Mouse (Mus musculus): ENCODE results near the gene Zbed6. TPM values are rescaled to one million over a fixed set of nuclear protein-coding genes. Genes with fewer than 3 reads are reported as not detected.
"Not testable (repeated sequence)": the region's sequence is repeated elsewhere in the genome, so short reads cannot be mapped to it uniquely, and the experiment has no call there.

The Zbed6 gene
- polyA plus RNA-seq (2015; fragmentation: Nextera tagmentation; extraction: Ambion mirVana) = not detected in 2 replicates

DNA sequence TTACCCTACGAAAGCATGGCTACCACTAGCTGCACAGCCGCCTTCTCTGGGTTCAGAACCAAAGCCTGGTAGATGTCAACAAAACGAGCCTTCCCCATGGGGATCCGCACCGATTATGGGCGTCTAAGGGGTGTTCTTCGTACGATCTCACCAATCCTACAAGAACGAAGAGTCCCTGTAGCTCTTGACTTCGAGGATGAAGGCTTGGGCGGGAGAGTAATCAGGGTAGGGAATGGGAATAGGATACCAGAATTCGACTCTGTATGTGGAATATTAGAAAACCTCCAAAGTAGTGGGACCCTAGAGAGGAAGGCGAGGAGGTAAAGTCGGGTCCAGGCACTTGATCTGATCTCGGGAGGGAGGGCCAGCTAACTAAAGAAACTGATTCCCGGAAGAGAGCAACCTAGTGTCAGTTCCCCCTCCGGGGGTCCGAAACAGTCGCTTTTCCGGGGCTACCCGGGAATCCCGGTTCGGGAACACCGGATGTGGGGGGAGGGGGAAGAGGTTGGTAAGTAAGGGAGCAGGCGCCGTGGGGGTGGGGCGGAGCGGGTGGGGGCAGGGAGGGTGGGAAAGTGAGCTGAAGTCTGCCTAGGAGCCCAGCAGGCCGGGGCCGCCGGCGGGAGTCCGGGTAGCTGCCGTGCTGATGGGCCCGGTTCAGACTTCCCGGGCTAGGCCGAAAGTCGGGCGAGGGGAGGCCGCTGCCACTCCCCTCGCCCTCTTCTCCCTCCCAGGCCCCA lies at the start of gene Zbed6:
Gene Zbed6, minus strand, starts transcription at position 420 of the 737 bp plus-strand sequence.
- H3K27me3 ChIP-seq (replicated peaks; ENCODE audit: insufficient read depth, low read length) = no peaks in the 10 kb centered on the region
- peak; percentile 80 for ATAC-seq
- WGBS = under 1% methylated on average over 37 of the region's 41 CpGs

DNA sequence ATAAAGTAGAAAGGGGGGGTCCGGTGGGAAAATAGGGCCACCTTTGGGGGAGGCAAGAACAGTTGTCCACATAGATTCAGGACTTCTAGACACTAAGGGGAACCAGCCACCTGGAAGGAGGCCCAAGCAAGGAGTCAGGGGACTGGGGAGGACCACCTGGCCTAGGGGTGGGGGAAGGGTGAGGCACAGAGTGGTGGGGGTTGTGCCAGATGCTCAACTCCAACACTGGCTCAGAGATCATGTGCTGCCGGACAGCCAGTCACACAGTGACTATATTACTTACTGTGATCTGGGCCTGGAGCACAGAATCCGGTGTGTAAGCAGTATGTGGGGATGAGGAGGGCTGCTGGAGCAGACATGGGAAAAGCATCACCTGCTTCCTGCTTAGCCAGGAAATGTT lies 48.6 kb upstream of the Zbed6 start:
- H3K4me3 ChIP-seq (ENCODE audit: low read depth, low read length) = no peak overlapping the region
- H3K4me2 ChIP-seq (replicated peaks; ENCODE audit: low read depth, low read length) = no peak overlapping the region
- DNase-seq (ENCODE audit: low spot score) (no peak), ATAC-seq (no peak)
- no peaks in the 10 kb centered on the region for H3K9me3 ChIP-seq (ENCODE audit: low read length)
- no peaks in the 10 kb centered on the region for H3K36me3 ChIP-seq (ENCODE audit: insufficient read depth, low read length)
- no peak overlapping the region for H3K27ac ChIP-seq (ENCODE audit: low read length)
- TF ChIP-seq EP300 (IDR thresholded peaks at IDR 0.05) = no peak
- TF ChIP-seq CTCF (IDR thresholded peaks at IDR 0.05) = no peak
- no peaks in the 10 kb centered on the region for H3K4me1 ChIP-seq (ENCODE audit: insufficient read depth, low read depth, low read length)
- no peaks in the 10 kb centered on the region for H3K27me3 ChIP-seq (replicated peaks; ENCODE audit: insufficient read depth, low read length)
- 74% methylated on average over 3 of the region's 3 CpGs for WGBS
- H3K9ac ChIP-seq (replicated peaks; ENCODE audit: low read depth) = no peak overlapping the region

More for the DNA sequence above, at the start of gene Zbed6:
- Histone ChIP-seq H3K9ac (replicated peaks; ENCODE audit: low read depth) (peak within 1 kb of the TSS; percentile 87), H3K4me1 (ENCODE audit: insufficient read depth, low read depth, low read length) (peaks cover 7% of the 10 kb centered on the region; the same call in 1 of the 2 replicates), H3K36me3 (ENCODE audit: insufficient read depth, low read length) (no peaks in the 10 kb centered on the region), H3K9me3 (ENCODE audit: low read length) (no peaks in the 10 kb centered on the region), H3K27ac (ENCODE audit: low read length) (peak within 1 kb of the TSS; percentile 95), H3K4me2 (replicated peaks; ENCODE audit: low read depth, low read length) (peak within 1 kb of the TSS; percentile 78), H3K4me3 (ENCODE audit: low read depth, low read length) (peak within 1 kb of the TSS; percentile 78)
- peak; percentile 87 for DNase-seq (ENCODE audit: low spot score)
- no peak for TF ChIP-seq EP300 (IDR thresholded peaks at IDR 0.05)
- no peak for TF ChIP-seq CTCF (IDR thresholded peaks at IDR 0.05)

DNA sequence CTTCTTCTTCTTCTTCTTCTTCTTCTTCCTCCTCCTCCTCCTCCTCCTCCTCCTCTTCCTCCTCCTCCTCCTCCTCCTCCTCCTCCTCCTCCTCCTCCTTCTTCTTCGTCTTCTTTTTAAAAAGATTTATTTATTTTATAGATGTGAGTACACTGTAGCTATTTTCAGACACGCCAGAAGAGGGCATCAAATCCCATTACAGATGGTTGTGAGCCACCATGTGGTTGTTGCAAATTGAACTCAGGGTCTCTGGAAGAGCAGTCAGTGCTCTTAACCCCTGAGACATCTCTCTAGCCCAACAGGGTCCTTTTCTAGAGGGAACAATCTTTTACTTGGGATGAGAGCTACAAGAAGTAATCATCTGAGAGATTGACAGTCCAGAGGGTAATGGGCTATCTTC lies 41.1 kb upstream of the Zbed6 start:
- H3K36me3 ChIP-seq (ENCODE audit: insufficient read depth, low read length); ATAC-seq; H3K9me3 ChIP-seq (ENCODE audit: low read length); H3K4me3 ChIP-seq (ENCODE audit: low read depth, low read length); H3K9ac ChIP-seq (replicated peaks; ENCODE audit: low read depth); H3K27me3 ChIP-seq (replicated peaks; ENCODE audit: insufficient read depth, low read length); H3K4me2 ChIP-seq (replicated peaks; ENCODE audit: low read depth, low read length); H3K4me1 ChIP-seq (ENCODE audit: insufficient read depth, low read depth, low read length); DNase-seq (ENCODE audit: low spot score); H3K27ac ChIP-seq (ENCODE audit: low read length): not testable (repeated sequence)
- TF ChIP-seq CTCF (IDR thresholded peaks at IDR 0.05) = peak; percentile 61
- 15% methylated on average over 2 of the region's 2 CpGs for WGBS

DNA sequence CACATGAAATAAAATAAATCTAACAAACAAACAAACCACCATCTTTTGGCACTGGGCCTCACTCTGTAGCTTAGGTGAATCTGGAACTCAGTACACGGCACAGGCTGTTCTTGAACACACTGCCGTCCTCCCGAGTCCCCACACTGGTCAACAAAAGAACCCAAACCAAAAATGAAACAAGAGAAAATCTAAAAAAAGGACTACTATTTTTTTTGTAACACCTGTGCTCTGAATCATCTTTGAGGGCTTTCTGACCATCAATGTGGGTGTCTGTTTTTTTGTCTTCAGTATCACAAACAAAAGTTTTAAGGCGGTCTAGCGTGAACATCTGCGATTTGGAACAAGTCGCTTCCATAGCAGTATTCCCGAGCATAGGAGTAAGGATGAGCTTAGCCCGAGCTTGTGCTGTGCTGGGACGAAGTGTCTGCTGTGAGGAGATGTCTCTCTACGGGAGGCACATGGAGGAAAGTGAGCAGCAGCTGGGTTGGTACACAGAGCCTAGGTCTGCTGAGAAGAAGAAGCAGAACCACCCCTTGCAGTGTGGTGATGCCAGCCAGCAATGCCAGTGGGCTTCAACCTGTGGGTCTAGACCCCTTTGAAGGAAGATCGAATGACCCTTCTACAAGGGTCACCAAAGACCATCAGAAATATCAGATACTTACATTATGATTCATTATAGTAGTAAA lies 37.4 kb upstream of the Zbed6 start:
- Histone ChIP-seq H3K27ac (ENCODE audit: low read length) (no peak overlapping the region), H3K36me3 (ENCODE audit: insufficient read depth, low read length) (no peaks in the 10 kb centered on the region), H3K4me2 (replicated peaks; ENCODE audit: low read depth, low read length) (no peak overlapping the region), H3K9ac (replicated peaks; ENCODE audit: low read depth) (no peak overlapping the region), H3K4me1 (ENCODE audit: insufficient read depth, low read depth, low read length) (peaks cover 23% of the 10 kb centered on the region), H3K4me3 (ENCODE audit: low read depth, low read length) (no peak overlapping the region), H3K9me3 (ENCODE audit: low read length) (no peaks in the 10 kb centered on the region), H3K27me3 (replicated peaks; ENCODE audit: insufficient read depth, low read length) (no peaks in the 10 kb centered on the region)
- no peak for DNase-seq (ENCODE audit: low spot score)
- TF ChIP-seq EP300 (IDR thresholded peaks at IDR 0.05) = no peak
- TF ChIP-seq CTCF (IDR thresholded peaks at IDR 0.05) = no peak
- WGBS = 92% methylated on average over 12 of the region's 12 CpGs
- no peak for ATAC-seq

DNA sequence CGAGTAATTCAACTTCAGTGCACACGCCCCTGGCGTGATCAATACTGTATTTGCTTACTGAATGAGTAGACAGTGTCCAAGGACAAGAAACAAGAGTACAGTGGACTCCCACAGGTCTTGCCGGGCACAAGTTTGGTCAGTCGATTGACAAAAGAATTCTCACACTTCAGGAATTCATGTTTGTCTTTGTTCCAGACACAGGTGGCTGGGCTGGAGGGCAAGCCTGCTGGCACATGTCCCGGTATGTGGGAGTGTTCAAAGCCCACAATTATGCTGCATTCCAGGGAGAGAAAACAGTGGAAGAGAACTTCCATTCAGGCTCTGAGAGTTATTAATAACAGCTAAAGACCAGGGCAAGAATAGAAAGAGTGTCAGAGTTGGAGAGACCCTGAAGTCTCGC lies 35.2 kb upstream of the Zbed6 start:
- H3K27ac ChIP-seq (ENCODE audit: low read length) = peak overlapping the region; percentile 82
- H3K9ac ChIP-seq (replicated peaks; ENCODE audit: low read depth) = no peak overlapping the region
- DNase-seq (ENCODE audit: low spot score) = peak; percentile 92
- TF ChIP-seq CTCF (IDR thresholded peaks at IDR 0.05) = no peak
- TF ChIP-seq EP300 (IDR thresholded peaks at IDR 0.05) = peak; percentile 93
- H3K27me3 ChIP-seq (replicated peaks; ENCODE audit: insufficient read depth, low read length) = no peaks in the 10 kb centered on the region
- ATAC-seq = peak; percentile 88
- H3K9me3 ChIP-seq (ENCODE audit: low read length) = no peaks in the 10 kb centered on the region
- no peak overlapping the region for H3K4me2 ChIP-seq (replicated peaks; ENCODE audit: low read depth, low read length)
- H3K36me3 ChIP-seq (ENCODE audit: insufficient read depth, low read length) = no peaks in the 10 kb centered on the region
- H3K4me3 ChIP-seq (ENCODE audit: low read depth, low read length) = no peak overlapping the region
- WGBS = 16% methylated on average over 7 of the region's 7 CpGs
- H3K4me1 ChIP-seq (ENCODE audit: insufficient read depth, low read depth, low read length) = peaks cover 23% of the 10 kb centered on the region

DNA sequence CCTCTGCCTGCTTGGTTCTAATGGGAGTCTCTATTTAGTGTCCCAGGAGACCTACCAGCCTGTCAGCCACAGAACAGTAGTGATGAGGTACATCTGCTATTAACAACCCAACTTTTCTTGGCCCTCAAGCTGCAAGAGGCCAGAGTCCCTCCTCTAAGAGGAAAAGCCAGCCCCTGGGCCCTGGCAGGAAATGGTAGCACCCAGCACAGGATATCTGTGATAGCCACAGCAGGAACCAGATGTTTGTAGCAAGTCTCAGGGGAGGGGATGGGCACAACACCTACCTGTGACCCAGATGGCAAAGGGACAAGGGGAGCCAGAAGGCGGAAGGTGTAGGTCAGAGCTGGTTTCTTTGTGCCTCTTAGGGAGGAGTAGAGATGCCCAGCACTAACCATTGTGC lies 34.2 kb upstream of the Zbed6 start:
- 83% methylated on average over 1 of the region's 1 CpGs for WGBS

More for the DNA sequence above, 34.2 kb upstream of the Zbed6 start:
- no peak overlapping the region for H3K4me2 ChIP-seq (replicated peaks; ENCODE audit: low read depth, low read length)
- TF ChIP-seq CTCF (IDR thresholded peaks at IDR 0.05) (no peak), EP300 (IDR thresholded peaks at IDR 0.05) (no peak; the same call in 1 of the 2 replicates)
- no peak overlapping the region for H3K9ac ChIP-seq (replicated peaks; ENCODE audit: low read depth)
- H3K9me3 ChIP-seq (ENCODE audit: low read length) = no peaks in the 10 kb centered on the region
- peak overlapping the region; percentile 64 for H3K27ac ChIP-seq (ENCODE audit: low read length)
- ATAC-seq (peak; percentile 53), DNase-seq (ENCODE audit: low spot score) (peak; percentile 56)
- no peak overlapping the region for H3K4me3 ChIP-seq (ENCODE audit: low read depth, low read length)
- peaks cover 23% of the 10 kb centered on the region for H3K4me1 ChIP-seq (ENCODE audit: insufficient read depth, low read depth, low read length)
- no peaks in the 10 kb centered on the region for H3K27me3 ChIP-seq (replicated peaks; ENCODE audit: insufficient read depth, low read length)
- H3K36me3 ChIP-seq (ENCODE audit: insufficient read depth, low read length) = no peaks in the 10 kb centered on the region

All from lung, postnatal 0 days (tissue).